Mouse (Mus musculus): ENCODE data around the gene Carmil2.
A peak's percentile ranks its signal among the peaks of the same experiment; 100 is the strongest.

Carmil2 gene

GRCm38 (mm10) chr8:105722861-105723260, 36.8 kb downstream of the Carmil2 start:
- DNase-seq (ENCODE audit: low read depth, low spot score): no peak

GRCm38 (mm10) chr8:105725726-105726125, 39.7 kb downstream of the Carmil2 start:
- DNase-seq (ENCODE audit: low read depth, low spot score): peak; percentile 36

GRCm38 (mm10) chr8:105727397-105728124, 41.5 kb downstream of the Carmil2 start:
- peak; percentile 30 for DNase-seq (ENCODE audit: low read depth, low spot score)

- no peak for DNase-seq (ENCODE audit: low read depth, low spot score)
These were observed 46.1 kb downstream of the Carmil2 start for GRCm38 (mm10) chr8:105732186-105732585.

- no peak for DNase-seq (ENCODE audit: low read depth, low spot score)
These were observed 53.1 kb downstream of the Carmil2 start for GRCm38 (mm10) chr8:105739216-105739615.

GRCm38 (mm10) chr8:105743301-105743700, 57.2 kb downstream of the Carmil2 start:
- peak; percentile 27 for DNase-seq (ENCODE audit: low read depth, low spot score)

All from ZHBTc4 (cell line).